ENCODE assay signal across 21 mouse cellular contexts in the genomic region with DNA sequence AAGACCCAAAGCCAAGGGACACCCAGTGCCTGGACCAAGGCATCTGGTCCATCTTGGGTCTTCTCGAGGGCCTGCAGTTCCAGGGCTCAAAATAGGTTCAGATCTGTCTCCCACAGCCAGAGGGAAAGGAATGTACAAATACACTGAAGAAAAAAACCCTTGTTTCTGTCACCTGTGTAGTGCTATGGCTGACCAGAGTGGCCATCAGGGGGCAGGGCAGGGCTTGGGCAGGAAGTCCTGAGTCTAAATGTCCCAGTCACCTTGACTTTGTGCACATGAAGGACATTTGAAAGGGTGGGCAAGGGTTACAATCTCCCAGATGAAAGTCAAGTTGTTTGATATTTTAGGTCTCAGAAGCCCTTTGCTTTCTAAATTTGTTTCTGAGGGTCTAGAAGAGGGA. TPM values are rescaled to one million over a fixed set of nuclear protein-coding genes. Genes with fewer than 3 reads are reported as not detected.
A peak's percentile ranks its signal among the peaks of the same experiment; 100 is the strongest.
DNase-seq lines count a peak whose midpoint lies in the region; ATAC-seq and TF ChIP-seq lines count a peak whose summit lies in the region.
"Had no signal": no experiment of that assay in that cellular context is flagged by ENCODE, and none has a peak within 500 bp of the region (broad histone marks: within the 10 kb centered on the region; RNA-seq: fewer than 3 reads in every experiment).

No protein-coding gene starts in this region.

- no peak overlapping the region for H3K4me2 ChIP-seq in liver, embryonic 16.5 days (ENCODE audit: low read depth, low read length)
- H3K4me2 ChIP-seq: forebrain, embryonic 13.5 days; heart, embryonic 15.5 days; liver, embryonic 15.5 days; midbrain, embryonic 12.5 days; neural tube, embryonic 13.5 days had no signal

- ATAC-seq in liver, embryonic 16.5 days (ENCODE audit: low read depth): 0 out of 2 replicates have a peak, but pooled peaks have one; percentile 30
- ATAC-seq: forebrain, embryonic 13.5 days had no signal

- no peak for DNase-seq in gastrocnemius, adult 2 months
- no peak for DNase-seq in gastrocnemius, postnatal 4 days (ENCODE audit: low spot score in 2 of 2)
- DNase-seq in layer of hippocampus, adult 2 months (ENCODE audit: low spot score in 2 of 2): no peak
- DNase-seq in layer of hippocampus, postnatal 25 days (ENCODE audit: extremely low spot score in 1 of 2, low spot score in 1 of 2): no peak
- no peak for DNase-seq in limb, embryonic 10.5 days (ENCODE audit: low spot score)
- DNase-seq in spleen, postnatal 36 days (ENCODE audit: low spot score in 2 of 2): no peak
- DNase-seq: cerebellum, adult 2 months; cerebellum, postnatal 36 days; gastrocnemius, postnatal 10 days; heart, adult 18-20 months; heart, postnatal 4 days; left cerebral cortex, postnatal 4 days; right cerebral cortex, adult 18-20 months; thymus, postnatal 36 days had no signal

- no peaks in the 10 kb centered on the region for H3K27me3 ChIP-seq in ES-Bruce4 (ENCODE audit: control insufficient read depth, insufficient read depth, low read length, poor library complexity, severe bottlenecking)
- no peaks in the 10 kb centered on the region for H3K27me3 ChIP-seq in liver, embryonic 16.5 days (ENCODE audit: control insufficient read depth, insufficient read depth, low read depth, low read length)
- no peaks in the 10 kb centered on the region for H3K27me3 ChIP-seq in limb, embryonic 10.5 days (ENCODE audit: low read depth, poor library complexity, severe bottlenecking)
- H3K27me3 ChIP-seq: forebrain, embryonic 13.5 days; heart, embryonic 15.5 days; liver, embryonic 15.5 days; midbrain, embryonic 12.5 days; neural tube, embryonic 13.5 days had no signal

- TF ChIP-seq POLR2A in ES-Bruce4 (IDR thresholded peaks at IDR 0.05; ENCODE audit: insufficient read depth, low read length): no peak

- peak; percentile 8; the same call in 1 of the 2 replicates for TF ChIP-seq CTCF in gastrocnemius, adult 2 months (IDR thresholded peaks at IDR 0.05)
- TF ChIP-seq CTCF in layer of hippocampus, adult 2 months (conservative IDR thresholded peaks at IDR 0.05): peak; percentile 33; the same call in 1 of the 2 replicates
- peak; percentile 24 for TF ChIP-seq CTCF in ES-Bruce4 (IDR thresholded peaks at IDR 0.05; ENCODE audit: low read depth, low read length)

- 42% methylated on average over 1 of the region's 1 CpGs for WGBS in liver, embryonic 16.5 days (ENCODE audit: insufficient replicate concordance)
- WGBS in limb, embryonic 10.5 days: 77% methylated on average over 1 of the region's 1 CpGs

- H3K36me3 ChIP-seq in ES-Bruce4 (ENCODE audit: control insufficient read depth, insufficient read depth, low read length, poor library complexity, severe bottlenecking): no peaks in the 10 kb centered on the region
- H3K36me3 ChIP-seq in liver, embryonic 16.5 days (ENCODE audit: control insufficient read depth, insufficient read depth): no peaks in the 10 kb centered on the region
- H3K36me3 ChIP-seq in limb, embryonic 10.5 days: no peaks in the 10 kb centered on the region
- H3K36me3 ChIP-seq: heart, embryonic 15.5 days; midbrain, embryonic 12.5 days; neural tube, embryonic 13.5 days had no signal

- no peaks in the 10 kb centered on the region for H3K4me1 ChIP-seq in ES-Bruce4 (ENCODE audit: control insufficient read depth, insufficient read depth, low read length)
- H3K4me1 ChIP-seq in liver, embryonic 16.5 days (ENCODE audit: control insufficient read depth, low read depth, low read length): no peaks in the 10 kb centered on the region
- H3K4me1 ChIP-seq in limb, embryonic 10.5 days: 0 out of 2 replicates have a peak, but pooled peaks cover 3% of the 10 kb centered on the region
- H3K4me1 ChIP-seq: forebrain, embryonic 13.5 days; heart, embryonic 15.5 days; midbrain, embryonic 12.5 days had no signal

- no peak overlapping the region for H3K27ac ChIP-seq in gastrocnemius, adult 2 months
- H3K27ac ChIP-seq in layer of hippocampus, adult 2 months: no peak overlapping the region
- H3K27ac ChIP-seq in ES-Bruce4 (ENCODE audit: insufficient read depth, low read length): no peak overlapping the region
- no peak overlapping the region for H3K27ac ChIP-seq in liver, embryonic 16.5 days (ENCODE audit: low read length)
- no peak overlapping the region for H3K27ac ChIP-seq in limb, embryonic 10.5 days
- H3K27ac ChIP-seq: forebrain, embryonic 13.5 days; heart, embryonic 15.5 days; liver, embryonic 15.5 days; midbrain, embryonic 12.5 days; neural tube, embryonic 13.5 days had no signal

- H3K4me3 ChIP-seq in gastrocnemius, adult 2 months: no peak overlapping the region
- no peak overlapping the region for H3K4me3 ChIP-seq in layer of hippocampus, adult 2 months
- no peak overlapping the region for H3K4me3 ChIP-seq in ES-Bruce4 (ENCODE audit: low read depth, low read length)
- no peak overlapping the region for H3K4me3 ChIP-seq in liver, embryonic 16.5 days (ENCODE audit: low read depth, low read length)
- no peak overlapping the region for H3K4me3 ChIP-seq in limb, embryonic 10.5 days
- H3K4me3 ChIP-seq: forebrain, embryonic 13.5 days; heart, embryonic 15.5 days; liver, embryonic 15.5 days; midbrain, embryonic 12.5 days; neural tube, embryonic 13.5 days had no signal

- intact Hi-C loops in gastrocnemius, adult 2 months (cut with DNase I): no loop called here

- H3K9me3 ChIP-seq in ES-Bruce4 (replicated peaks; ENCODE audit: control insufficient read depth, insufficient read depth, low read length, poor library complexity, severe bottlenecking): peaks cover 7% of the 10 kb centered on the region; the same call in 1 of the 2 replicates
- H3K9me3 ChIP-seq in liver, embryonic 16.5 days (replicated peaks; ENCODE audit: control insufficient read depth, low read length): peaks cover 3% of the 10 kb centered on the region
- H3K9me3 ChIP-seq in limb, embryonic 10.5 days (replicated peaks): no peaks in the 10 kb centered on the region
- H3K9me3 ChIP-seq: heart, embryonic 15.5 days; liver, embryonic 15.5 days; midbrain, embryonic 12.5 days; neural tube, embryonic 13.5 days had no signal

- TF ChIP-seq EP300 in ES-Bruce4 (IDR thresholded peaks at IDR 0.05; ENCODE audit: insufficient read depth, low read depth, low read length): no peak

- no peak overlapping the region for H3K9ac ChIP-seq in ES-Bruce4 (ENCODE audit: low read depth, poor library complexity, severe bottlenecking)
- H3K9ac ChIP-seq in liver, embryonic 16.5 days (ENCODE audit: low read depth, low read length): no peak overlapping the region
- H3K9ac ChIP-seq: forebrain, embryonic 13.5 days; heart, embryonic 15.5 days; liver, embryonic 15.5 days; midbrain, embryonic 12.5 days; neural tube, embryonic 13.5 days had no signal

RNA-seq across cellular contexts. Expression of a gene that starts 46.9 kb away (rescaled TPM):
- total RNA-seq in gastrocnemius, adult 2 months (2021): 1 to 10 TPM; 3.8 to 4.2 TPM
- total RNA-seq in gastrocnemius, postnatal 4 days (2021): 10 to 100 TPM; 13.3 to 19.3 TPM
- 10 to 100 TPM; 14.1 to 21.0 TPM for total RNA-seq in layer of hippocampus, adult 2 months (2021)
- 10 to 100 TPM; 13.4 to 13.8 TPM for total RNA-seq in layer of hippocampus, postnatal 25 days (2021)
- polyA plus RNA-seq in ES-Bruce4 (2011; ENCODE audit: insufficient read depth, insufficient read length, low read depth, missing spikeins): 15.7 and 16.8 TPM in 2 replicates
- polyA plus RNA-seq in liver, embryonic 16.5 days (2015; fragmentation: Nextera tagmentation; extraction: Ambion mirVana): 12.6 and 14.2 TPM in 2 replicates
- 2.0 and 3.9 TPM in 2 replicates for polyA plus RNA-seq in limb, embryonic 10.5 days (2016; fragmentation: Nextera tagmentation; extraction: Ambion mirVana)
